Comparison of ENCODE assay signal across 26 mouse cellular contexts in genomic region chr13:60049703-60050102, GRCm38 (mm10).
DNase-seq lines count a peak whose midpoint lies in the region; ATAC-seq and TF ChIP-seq lines count a peak whose summit lies in the region.
"Had no signal": no experiment of that assay in that cellular context is flagged by ENCODE, and none has a peak within 500 bp of the region (broad histone marks: within the 10 kb centered on the region; RNA-seq: fewer than 3 reads in every experiment).

No protein-coding gene starts in this region.

- no peak overlapping the region for H3ac ChIP-seq in myocyte (ENCODE audit: control insufficient read depth, insufficient read length)

- no peak for DNase-seq in forebrain, embryonic 10.5 days (ENCODE audit: extremely low spot score, low spot score)
- no peak for DNase-seq in forebrain, embryonic 14.5 days (ENCODE audit: low spot score)
- no peak for DNase-seq in forebrain, postnatal 0 days
- no peak for DNase-seq in embryonic facial prominence, embryonic 10.5 days (ENCODE audit: low spot score)
- DNase-seq: adrenal gland, adult 8-10 months; adrenal gland, postnatal 25 days; cerebellum, adult 18-20 months; cerebellum, adult 9-10 months; cerebellum, postnatal 14 days; gastrocnemius, adult 2 months; gastrocnemius, postnatal 14 days; heart, adult 18-20 months; heart, postnatal 14 days; heart, postnatal 4 days; kidney, adult 11 months had no signal

- no peak overlapping the region for H3K9ac ChIP-seq in forebrain, embryonic 15.5 days (replicated peaks)
- no peak overlapping the region for H3K9ac ChIP-seq in forebrain, embryonic 14.5 days (ENCODE audit: low read length)
- no peak overlapping the region for H3K9ac ChIP-seq in forebrain, postnatal 0 days
- H3K9ac ChIP-seq in kidney, embryonic 16.5 days (replicated peaks; ENCODE audit: low read length) = no peak overlapping the region
- H3K9ac ChIP-seq: embryonic facial prominence, embryonic 12.5 days; heart, embryonic 12.5 days; heart, embryonic 15.5 days; hindbrain, embryonic 12.5 days; hindbrain, embryonic 15.5 days; intestine, embryonic 15.5 days had no signal

- H3K79me2 ChIP-seq in myocyte (ENCODE audit: control insufficient read depth, insufficient read depth) = no peaks in the 10 kb centered on the region

- H3K4me1 ChIP-seq in forebrain, embryonic 10.5 days = peaks cover 76% of the 10 kb centered on the region
- H3K4me1 ChIP-seq in forebrain, embryonic 15.5 days = peaks cover 42% of the 10 kb centered on the region
- peaks cover 38% of the 10 kb centered on the region for H3K4me1 ChIP-seq in forebrain, embryonic 14.5 days (ENCODE audit: control insufficient read depth, insufficient read depth, low read length)
- H3K4me1 ChIP-seq in forebrain, postnatal 0 days (ENCODE audit: insufficient read depth) = peaks cover 10% of the 10 kb centered on the region
- H3K4me1 ChIP-seq in embryonic facial prominence, embryonic 10.5 days = peaks cover 48% of the 10 kb centered on the region
- H3K4me1 ChIP-seq in kidney, embryonic 16.5 days (ENCODE audit: insufficient read depth, low read length) = peaks cover 5% of the 10 kb centered on the region; the same call in 1 of the 2 replicates

- peak overlapping the region; percentile 75 for H3K27ac ChIP-seq in forebrain, embryonic 10.5 days
- no peak overlapping the region for H3K27ac ChIP-seq in forebrain, embryonic 15.5 days (replicated peaks)
- H3K27ac ChIP-seq in forebrain, embryonic 14.5 days (ENCODE audit: low read depth, low read length) = peak overlapping the region; percentile 2; the same call in 1 of the 2 replicates
- H3K27ac ChIP-seq in forebrain, postnatal 0 days (ENCODE audit: low read depth, low read length) = no peak overlapping the region
- H3K27ac ChIP-seq in embryonic facial prominence, embryonic 10.5 days (replicated peaks) = 0 out of 2 replicates have a peak overlapping the region, but pooled peaks have one; percentile 14
- H3K27ac ChIP-seq in kidney, embryonic 16.5 days (ENCODE audit: low read length) = no peak overlapping the region
- H3K27ac ChIP-seq: embryonic facial prominence, embryonic 12.5 days; gastrocnemius, adult 2 months; heart, embryonic 15.5 days; hindbrain, embryonic 12.5 days; hindbrain, embryonic 15.5 days; intestine, embryonic 15.5 days had no signal

- H3K9me3 ChIP-seq in forebrain, embryonic 10.5 days = no peaks in the 10 kb centered on the region
- H3K9me3 ChIP-seq in forebrain, embryonic 15.5 days = no peaks in the 10 kb centered on the region
- H3K9me3 ChIP-seq in forebrain, embryonic 14.5 days (replicated peaks; ENCODE audit: control insufficient read depth, low read length) = no peaks in the 10 kb centered on the region
- no peaks in the 10 kb centered on the region for H3K9me3 ChIP-seq in forebrain, postnatal 0 days (ENCODE audit: low read length)
- no peaks in the 10 kb centered on the region for H3K9me3 ChIP-seq in embryonic facial prominence, embryonic 10.5 days
- H3K9me3 ChIP-seq in kidney, embryonic 16.5 days (ENCODE audit: low read length) = no peaks in the 10 kb centered on the region
- H3K9me3 ChIP-seq: embryonic facial prominence, embryonic 12.5 days; heart, embryonic 12.5 days; heart, embryonic 15.5 days; hindbrain, embryonic 12.5 days; hindbrain, embryonic 15.5 days; intestine, embryonic 15.5 days had no signal

- no peak overlapping the region for H3K4me3 ChIP-seq in forebrain, embryonic 10.5 days
- H3K4me3 ChIP-seq in forebrain, embryonic 15.5 days = no peak overlapping the region
- H3K4me3 ChIP-seq in forebrain, embryonic 14.5 days (ENCODE audit: low read depth, low read length) = no peak overlapping the region
- H3K4me3 ChIP-seq in forebrain, postnatal 0 days (ENCODE audit: low read depth, low read length) = no peak overlapping the region
- no peak overlapping the region for H3K4me3 ChIP-seq in embryonic facial prominence, embryonic 10.5 days
- no peak overlapping the region for H3K4me3 ChIP-seq in myocyte
- H3K4me3 ChIP-seq in kidney, embryonic 16.5 days (ENCODE audit: low read length) = no peak overlapping the region
- H3K4me3 ChIP-seq: embryonic facial prominence, embryonic 12.5 days; erythroblast, embryonic 14.5 days; gastrocnemius, adult 2 months; heart, embryonic 12.5 days; heart, embryonic 15.5 days; hindbrain, embryonic 12.5 days; hindbrain, embryonic 15.5 days; intestine, embryonic 15.5 days had no signal

- no peak for TF ChIP-seq POLR2A in myocyte (IDR thresholded peaks at IDR 0.05; ENCODE audit: insufficient read length, low read depth)

- TF ChIP-seq CTCF in forebrain, postnatal 0 days (IDR thresholded peaks at IDR 0.05; ENCODE audit: low read depth) = no peak

- WGBS in forebrain, embryonic 10.5 days = 66% methylated on average over 3 of the region's 3 CpGs
- 46% methylated on average over 3 of the region's 3 CpGs for WGBS in forebrain, embryonic 15.5 days
- 45% methylated on average over 3 of the region's 3 CpGs for WGBS in forebrain, embryonic 14.5 days
- WGBS in forebrain, postnatal 0 days = 69% methylated on average over 3 of the region's 3 CpGs
- WGBS in embryonic facial prominence, embryonic 10.5 days = 68% methylated on average over 3 of the region's 3 CpGs
- WGBS in kidney, embryonic 16.5 days = 68% methylated on average over 3 of the region's 3 CpGs

- no peak overlapping the region for H3K4me2 ChIP-seq in forebrain, embryonic 15.5 days (replicated peaks)
- no peak overlapping the region for H3K4me2 ChIP-seq in forebrain, embryonic 14.5 days (ENCODE audit: low read length)
- no peak overlapping the region for H3K4me2 ChIP-seq in forebrain, postnatal 0 days (ENCODE audit: low read depth)
- H3K4me2 ChIP-seq in myocyte (ENCODE audit: low read depth) = no peak overlapping the region
- no peak overlapping the region for H3K4me2 ChIP-seq in kidney, embryonic 16.5 days (replicated peaks; ENCODE audit: low read depth, low read length)
- H3K4me2 ChIP-seq: embryonic facial prominence, embryonic 12.5 days; heart, embryonic 12.5 days; heart, embryonic 15.5 days; hindbrain, embryonic 12.5 days; hindbrain, embryonic 15.5 days; intestine, embryonic 15.5 days had no signal

- peaks cover 10% of the 10 kb centered on the region for H3K27me3 ChIP-seq in forebrain, embryonic 10.5 days (ENCODE audit: poor library complexity, severe bottlenecking)
- no peaks in the 10 kb centered on the region for H3K27me3 ChIP-seq in forebrain, embryonic 15.5 days
- no peaks in the 10 kb centered on the region for H3K27me3 ChIP-seq in forebrain, embryonic 14.5 days (replicated peaks; ENCODE audit: control insufficient read depth, insufficient read depth, low read length)
- no peaks in the 10 kb centered on the region for H3K27me3 ChIP-seq in forebrain, postnatal 0 days (ENCODE audit: insufficient read depth, low read length)
- H3K27me3 ChIP-seq in embryonic facial prominence, embryonic 10.5 days (replicated peaks; ENCODE audit: low read depth, poor library complexity, severe bottlenecking) = peaks cover 24% of the 10 kb centered on the region
- no peaks in the 10 kb centered on the region for H3K27me3 ChIP-seq in myocyte (ENCODE audit: control insufficient read depth, insufficient read depth, insufficient read length)
- H3K27me3 ChIP-seq in kidney, embryonic 16.5 days (ENCODE audit: insufficient read depth, low read length) = no peaks in the 10 kb centered on the region
- H3K27me3 ChIP-seq: heart, embryonic 12.5 days; heart, embryonic 15.5 days; hindbrain, embryonic 12.5 days; hindbrain, embryonic 15.5 days; intestine, embryonic 15.5 days had no signal

- no peaks in the 10 kb centered on the region for H3K36me3 ChIP-seq in forebrain, embryonic 10.5 days (replicated peaks)
- no peaks in the 10 kb centered on the region for H3K36me3 ChIP-seq in forebrain, embryonic 15.5 days
- no peaks in the 10 kb centered on the region for H3K36me3 ChIP-seq in forebrain, embryonic 14.5 days (ENCODE audit: control insufficient read depth, insufficient read depth, low read length)
- H3K36me3 ChIP-seq in forebrain, postnatal 0 days (ENCODE audit: insufficient read depth) = no peaks in the 10 kb centered on the region
- no peaks in the 10 kb centered on the region for H3K36me3 ChIP-seq in embryonic facial prominence, embryonic 10.5 days (replicated peaks)
- no peaks in the 10 kb centered on the region for H3K36me3 ChIP-seq in myocyte (ENCODE audit: control insufficient read depth, insufficient read depth)
- H3K36me3 ChIP-seq in kidney, embryonic 16.5 days (ENCODE audit: insufficient read depth, low read length) = no peaks in the 10 kb centered on the region
- H3K36me3 ChIP-seq: embryonic facial prominence, embryonic 12.5 days; heart, embryonic 12.5 days; heart, embryonic 15.5 days; hindbrain, embryonic 12.5 days; hindbrain, embryonic 15.5 days; intestine, embryonic 15.5 days had no signal

- no peak for ATAC-seq in forebrain, embryonic 15.5 days (replicated peaks)
- no peak for ATAC-seq in forebrain, embryonic 14.5 days
- no peak for ATAC-seq in forebrain, postnatal 0 days
- no peak for ATAC-seq in kidney, embryonic 16.5 days (ENCODE audit: low FRiP score, low TSS enrichment)
- ATAC-seq: activated CD4-positive, CD25-positive, alpha-beta regulatory T cell, adult 4 months; intestine, embryonic 15.5 days had no signal

TF ChIP-seq in myocyte, 11 proteins besides CTCF, POLR2A, EP300 and RAD21:
- TF ChIP-seq MYOG (IDR thresholded peaks at IDR 0.05; ENCODE audit: control insufficient read depth in 1 of 3, insufficient read depth in 1 of 3, insufficient read length in 2 of 3, low read depth in 2 of 3) = peak in 1 of 3 experiments; percentile 23
- no peak for TF ChIP-seq TCF12 (IDR thresholded peaks at IDR 0.05; ENCODE audit: insufficient read depth, poor library complexity, severe bottlenecking)
- TF ChIP-seq MAX (IDR thresholded peaks at IDR 0.05; ENCODE audit: low read depth) = no peak
- peak in 2 of 3 experiments; percentile 46 to 71 for TF ChIP-seq MYOD1 (IDR thresholded peaks at IDR 0.05; ENCODE audit: control insufficient read depth in 1 of 3, insufficient read length in 2 of 3, low read depth in 2 of 3)
- no peak for TF ChIP-seq POLR2AphosphoS2 (IDR thresholded peaks at IDR 0.05; ENCODE audit: insufficient read length, low read depth)
- no peak for TF ChIP-seq USF1 (IDR thresholded peaks at IDR 0.05; ENCODE audit: low read depth)

Comparison
In these comparisons a context has a peak if more than half of its experiments do, and no peak if none do; other contexts are left out.
1. H3K27ac ChIP-seq: peak in forebrain, embryonic 10.5 days (single experiment), forebrain, embryonic 14.5 days (single experiment) and embryonic facial prominence, embryonic 10.5 days (single experiment); none in forebrain, embryonic 15.5 days (single experiment), forebrain, postnatal 0 days (single experiment) and kidney, embryonic 16.5 days (single experiment).